Mouse (Mus musculus) bone marrow macrophage, adult 2 months (primary cell): ENCODE results near the gene Umad1.

ENCODE experiments used
- CTCF ChIP-seq: IDR thresholded peaks from 2 replicates; pipeline ENCODE4 v1.5.1; 2012; ENCODE audit warnings: low read depth, mild to moderate bottlenecking, low read length, moderate library complexity
- POLR2A ChIP-seq: IDR thresholded peaks from 2 replicates; pipeline ENCODE4 v1.6.1; 2012; ENCODE audit warnings: mild to moderate bottlenecking, low read depth, low read length, borderline replicate concordance

DNA sequence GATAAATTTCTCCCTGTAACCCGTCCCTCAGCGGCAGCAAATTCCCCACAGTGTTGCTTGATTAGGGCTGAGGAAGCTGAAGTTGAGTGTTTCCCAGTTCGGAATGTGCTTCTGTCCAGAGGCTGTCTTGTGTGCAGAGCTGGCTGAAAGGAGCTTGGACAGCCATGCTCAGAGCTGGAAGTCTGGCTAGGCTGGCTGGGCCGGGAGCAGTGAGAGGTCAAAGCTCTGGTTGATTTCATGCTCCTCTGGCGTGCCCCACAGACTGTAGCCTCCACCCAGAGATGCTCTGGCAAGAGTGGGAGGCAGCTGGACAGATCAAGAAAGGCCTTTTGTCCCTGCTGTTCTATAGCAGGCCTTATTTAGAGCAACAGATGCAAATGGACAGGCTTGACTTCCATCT lies 187.7 kb downstream of the Umad1 start:
- TF ChIP-seq CTCF (no peak), POLR2A (no peak)
